Mouse (Mus musculus): ENCODE measurements around the gene Zfp639.
A peak's percentile ranks its signal among the peaks of the same experiment; 100 is the strongest.

Zfp639 gene

GRCm38 (mm10) chr3:32505841-32506240 lies 4.2 kb upstream of the Zfp639 start:
- DNase-seq (ENCODE audit: low read depth, low spot score): no peak

DNA sequence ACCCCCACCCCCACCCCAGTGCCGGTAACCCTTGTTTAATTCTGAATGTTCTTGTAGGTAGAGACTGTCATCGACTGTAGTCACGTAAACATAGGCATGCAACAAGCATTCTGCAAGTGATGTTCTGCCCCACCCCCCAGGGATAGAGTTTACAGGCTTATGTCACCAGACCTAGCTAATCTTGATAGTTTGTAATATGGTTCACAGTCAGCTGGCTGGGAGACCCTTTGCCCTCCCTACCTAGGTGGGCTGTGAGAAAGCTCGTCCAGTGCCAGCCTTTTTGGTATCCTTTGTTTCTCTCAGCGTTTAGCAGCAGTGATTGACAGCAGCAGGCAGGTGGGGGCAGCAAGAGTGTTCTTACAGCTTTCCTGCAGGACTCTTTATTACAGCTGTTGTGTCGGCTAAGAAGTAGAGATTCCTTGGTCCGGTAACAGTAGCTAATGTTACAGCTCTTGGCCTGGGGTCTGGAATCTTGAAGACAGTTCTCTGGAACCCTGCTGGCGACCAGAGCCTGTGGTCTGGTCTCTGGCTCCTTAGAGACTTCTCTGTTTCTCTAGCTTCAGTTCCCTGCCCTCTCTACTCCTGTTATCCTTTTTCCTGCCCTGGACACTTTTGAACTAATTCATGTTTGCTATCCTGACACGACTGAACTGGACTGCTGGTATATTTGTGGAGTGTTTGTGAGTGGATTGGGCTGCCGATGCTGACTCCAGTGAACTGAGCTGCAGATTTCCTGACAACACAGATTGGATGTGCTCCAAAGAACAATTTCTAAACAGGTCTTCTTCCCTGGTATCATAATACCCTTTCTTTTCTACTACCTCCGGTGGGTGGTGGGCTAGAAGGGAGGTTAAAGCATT lies 3.5 kb upstream of the Zfp639 start:
- DNase-seq (ENCODE audit: low read depth, low spot score): no peak

DNA sequence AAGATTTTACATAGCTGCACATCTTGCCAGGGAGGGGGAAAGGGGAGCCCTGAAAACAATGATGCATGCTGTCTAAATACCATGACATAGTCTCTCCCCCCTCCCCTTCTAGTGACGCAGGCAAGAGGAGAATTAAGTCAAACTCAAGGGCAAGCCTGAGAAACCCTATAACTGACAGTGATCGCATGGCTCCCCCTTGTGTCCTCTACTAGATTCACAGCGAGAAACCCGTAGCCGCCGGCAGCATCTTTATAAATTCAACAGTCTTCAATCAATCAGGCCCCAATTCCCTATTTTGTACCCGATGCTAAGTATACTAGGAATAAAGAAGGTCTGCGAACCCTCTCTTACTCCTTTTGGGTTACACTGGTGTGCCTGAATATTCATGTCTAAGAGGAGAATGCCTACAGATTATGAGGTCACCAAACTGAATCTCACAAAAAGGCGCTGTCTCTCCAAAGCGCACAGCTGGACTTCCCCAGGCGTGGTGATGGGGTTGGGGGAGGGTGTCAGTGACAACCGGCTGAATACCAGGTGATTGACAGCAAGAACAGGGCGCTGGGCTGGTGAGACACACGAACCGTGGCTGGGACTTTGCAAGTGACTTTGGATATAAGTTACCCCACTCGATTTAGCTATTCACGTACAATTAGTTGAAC lies 1.3 kb upstream of the Zfp639 start:
- peak; percentile 91 for DNase-seq (ENCODE audit: low read depth, low spot score)

DNA sequence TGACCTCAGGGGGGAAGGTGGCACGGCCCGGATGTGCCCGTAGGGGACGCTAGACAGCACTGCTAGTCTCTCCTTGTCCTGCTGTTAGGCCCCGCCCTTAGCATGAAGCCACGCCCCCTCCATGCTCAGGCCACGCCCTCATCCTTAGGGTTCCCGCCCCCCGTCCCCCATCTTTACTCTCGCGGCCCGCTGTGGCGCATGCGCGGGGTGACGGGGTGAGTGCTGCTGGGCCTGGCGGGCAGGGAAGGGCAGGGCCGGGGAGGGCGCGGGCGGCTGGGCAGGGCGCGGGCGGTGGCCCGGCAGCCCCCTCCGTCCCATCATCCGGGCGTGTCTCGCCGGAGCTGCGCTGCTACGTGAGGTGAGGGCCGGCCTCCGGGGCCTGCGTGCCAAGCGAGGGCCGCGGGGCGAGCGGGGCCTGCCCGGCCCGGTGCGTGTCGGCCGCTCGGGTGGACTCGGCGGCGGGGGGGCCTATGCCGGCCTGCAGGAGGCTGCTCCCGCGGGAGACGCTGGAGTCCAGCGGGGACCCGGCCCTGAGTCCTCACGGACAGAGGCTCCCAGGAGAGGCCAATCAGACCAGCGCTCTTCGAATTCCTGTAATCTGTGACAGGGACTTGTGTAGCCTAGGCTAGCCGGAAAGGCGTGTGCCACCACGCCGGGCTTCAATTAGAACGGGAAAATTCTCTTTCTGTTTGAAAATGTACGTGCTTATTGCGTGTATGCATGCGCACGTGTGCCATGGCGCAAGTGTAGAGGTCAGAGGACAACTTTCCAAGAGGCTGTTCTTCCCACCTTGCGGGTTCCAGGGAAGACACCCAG lies 524 bp downstream of the Zfp639 start:
- DNase-seq (ENCODE audit: low read depth, low spot score): peak; percentile 96

GRCm38 (mm10) chr3:32511191-32511550 lies 1.1 kb downstream of the Zfp639 start:
- peak; percentile 56 for DNase-seq (ENCODE audit: low read depth, low spot score)

DNA sequence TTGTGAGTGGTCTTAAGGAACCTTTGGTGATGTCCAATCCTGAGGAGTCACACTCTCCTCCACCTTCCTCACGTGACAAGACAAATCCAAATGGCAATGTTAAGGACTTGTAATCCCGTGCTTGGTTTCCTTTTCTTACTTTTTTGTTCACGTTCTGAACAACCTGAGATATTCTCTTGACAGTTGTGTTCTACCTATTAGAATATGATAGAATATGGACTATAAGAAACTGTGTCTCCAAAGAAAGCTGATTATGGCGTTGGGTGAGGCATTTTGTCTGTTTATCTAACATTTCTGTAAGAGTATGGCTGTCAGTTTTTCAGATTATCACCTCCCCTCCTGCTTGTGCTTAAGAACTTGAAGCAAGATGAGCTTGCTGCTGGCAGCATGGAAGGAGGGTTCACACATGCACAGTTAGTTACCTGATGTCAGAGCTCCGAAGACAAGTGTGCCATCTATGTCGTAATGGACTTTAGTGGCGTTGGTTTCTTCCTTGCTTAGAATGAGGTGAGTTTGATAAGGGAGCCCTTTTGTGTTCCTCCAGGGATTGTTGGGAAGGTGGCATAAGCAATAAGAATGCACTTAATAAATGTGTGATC lies 2.7 kb downstream of the Zfp639 start:
- DNase-seq (ENCODE audit: low read depth, low spot score): no peak

DNA sequence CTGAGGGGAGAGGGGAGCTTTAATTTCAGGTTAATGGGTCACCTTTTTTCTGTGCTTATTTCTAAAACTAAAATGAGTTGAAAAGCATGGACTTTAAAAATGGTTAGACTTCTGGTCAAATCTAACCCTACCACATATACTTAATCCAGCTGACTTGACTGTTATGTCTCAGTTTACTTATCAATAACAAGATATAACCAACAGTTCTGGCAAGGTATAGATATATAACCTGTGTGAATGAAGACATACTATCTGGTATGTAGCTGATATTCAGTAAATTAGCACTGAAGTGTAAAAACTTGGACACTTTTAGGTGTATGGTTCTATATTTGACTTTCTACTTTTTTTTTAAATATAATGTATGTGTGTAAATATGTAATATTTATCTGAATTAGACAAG lies 3.5 kb downstream of the Zfp639 start:
- no peak for DNase-seq (ENCODE audit: low read depth, low spot score)

GRCm38 (mm10) chr3:32527181-32527580 lies 17.1 kb downstream of the Zfp639 start:
- no peak for DNase-seq (ENCODE audit: low read depth, low spot score)

GRCm38 (mm10) chr3:32529303-32529898 lies 19.3 kb downstream of the Zfp639 start, which contains the start of gene Mfn1:
TSS of gene Mfn1 (plus strand) at chr3:32529465.
- DNase-seq (ENCODE audit: low read depth, low spot score): peak; percentile 97

DNA sequence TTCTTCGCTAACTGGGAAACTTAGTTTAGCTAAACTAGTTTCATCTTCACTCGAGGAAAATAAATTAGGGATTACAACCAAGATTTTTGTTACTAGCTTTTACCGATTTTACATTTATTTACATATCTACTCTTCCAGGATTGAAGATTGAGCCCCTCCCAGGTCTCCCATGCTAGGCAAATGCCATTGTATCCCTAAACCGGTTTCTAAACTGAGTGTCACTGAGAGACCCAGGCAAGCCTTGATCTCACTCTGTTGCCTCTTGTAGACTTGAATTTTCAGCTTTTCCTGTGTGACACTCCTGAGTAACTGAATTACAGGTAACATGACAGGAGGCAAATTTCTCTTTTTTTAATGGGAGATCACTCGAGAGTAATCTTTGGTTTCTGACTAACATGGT lies 20.0 kb downstream of the Zfp639 start:
- DNase-seq (ENCODE audit: low read depth, low spot score): no peak

GRCm38 (mm10) chr3:32535692-32536091 lies 25.6 kb downstream of the Zfp639 start:
- DNase-seq (ENCODE audit: low read depth, low spot score): no peak

GRCm38 (mm10) chr3:32537556-32537955 lies 27.5 kb downstream of the Zfp639 start:
- DNase-seq (ENCODE audit: low read depth, low spot score): peak; percentile 85

DNA sequence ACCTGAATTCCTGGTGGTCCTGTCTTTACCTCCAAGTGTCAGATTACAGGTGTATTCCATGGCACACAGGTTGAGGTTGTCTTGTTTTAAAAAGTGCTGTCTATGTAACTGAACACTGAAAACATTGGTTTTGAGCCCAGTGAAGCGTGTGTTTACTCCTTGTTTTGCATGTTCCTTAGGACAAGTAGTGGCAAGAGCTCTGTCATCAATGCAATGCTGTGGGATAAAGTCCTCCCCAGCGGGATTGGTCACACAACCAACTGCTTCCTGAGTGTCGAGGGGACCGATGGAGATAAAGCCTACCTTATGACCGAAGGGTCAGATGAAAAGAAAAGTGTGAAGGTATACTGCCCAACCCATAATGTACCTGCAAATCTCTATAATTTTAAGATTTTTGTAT lies 28.0 kb downstream of the Zfp639 start:
- no peak for DNase-seq (ENCODE audit: low read depth, low spot score)

GRCm38 (mm10) chr3:32553061-32553460 lies 43.0 kb downstream of the Zfp639 start:
- DNase-seq (ENCODE audit: low read depth, low spot score): peak; percentile 19

GRCm38 (mm10) chr3:32563401-32563800 lies 53.3 kb downstream of the Zfp639 start:
- no peak for DNase-seq (ENCODE audit: low read depth, low spot score)
